Mouse (Mus musculus) erythroblast, embryonic 14.5 days (primary cell): Measurements from ENCODE around the gene Cpn1.

ENCODE experiments used
- GATA1 ChIP-seq: IDR thresholded peaks from 2 replicates; pipeline ENCODE4 v1.6.1; 2012; ENCODE audit warnings: low read length, inconsistent platforms, mixed read lengths
- TAL1 ChIP-seq: IDR thresholded peaks from 3 replicates; pipeline ENCODE4 v1.6.1; 2012; ENCODE audit warnings: low read length, inconsistent platforms, mixed read lengths

DNA sequence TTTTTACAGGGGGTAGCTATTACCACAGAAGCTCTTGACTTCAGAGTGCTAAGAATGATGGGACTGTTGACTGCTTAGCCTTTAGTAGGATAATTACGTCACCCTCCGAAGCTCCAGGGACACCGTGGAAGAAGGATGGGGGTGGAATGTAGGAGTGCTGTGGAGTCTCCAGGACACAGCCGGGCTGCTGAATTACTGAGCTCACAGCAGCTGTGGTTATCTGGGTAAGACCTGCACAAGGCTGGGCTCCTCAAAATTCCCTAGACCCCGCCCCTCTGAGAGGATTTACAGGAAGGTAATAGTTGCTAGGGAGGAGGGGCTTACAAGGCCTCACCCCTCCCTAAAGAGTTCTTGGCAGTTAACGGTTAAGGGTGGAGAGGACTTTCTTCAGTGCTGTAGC is 9.7 kb downstream of the Cpn1 start:
- no peak for TF ChIP-seq GATA1
- no peak for TF ChIP-seq TAL1
